Mouse (Mus musculus): ENCODE data around the gene Fmnl2.
A peak's percentile ranks its signal among the peaks of the same experiment; 100 is the strongest.

The Fmnl2 gene

GRCm38 (mm10) chr2:52857611-52858528 is at the start of gene Fmnl2:
TSS of gene Fmnl2 (plus strand) at chr2:52857860.
- peak in 1 of 2 experiments; percentile 56 for DNase-seq (ENCODE audit: low spot score in 2 of 2)

- DNase-seq (ENCODE audit: low spot score in 2 of 2) = no peak
Observed at GRCm38 (mm10) chr2:52809988-52810387, 47.7 kb upstream of the Fmnl2 start.

GRCm38 (mm10) chr2:52811691-52812090 is 46.0 kb upstream of the Fmnl2 start:
- DNase-seq (ENCODE audit: low spot score in 2 of 2) = no peak

- DNase-seq (ENCODE audit: low spot score in 2 of 2) = peak in 1 of 2 experiments; percentile 10
Observed at GRCm38 (mm10) chr2:52817341-52817740, 40.3 kb upstream of the Fmnl2 start.

- DNase-seq (ENCODE audit: low spot score in 2 of 2) = peak in 1 of 2 experiments; percentile 25
Observed at GRCm38 (mm10) chr2:52818944-52819343, 38.7 kb upstream of the Fmnl2 start.

GRCm38 (mm10) chr2:52822214-52822613 is 35.4 kb upstream of the Fmnl2 start:
- DNase-seq (ENCODE audit: low spot score in 2 of 2) = no peak

- DNase-seq (ENCODE audit: low spot score in 2 of 2) = no peak
Observed at GRCm38 (mm10) chr2:52828077-52828476, 29.6 kb upstream of the Fmnl2 start.

- no peak for DNase-seq (ENCODE audit: low spot score in 2 of 2)
Observed at GRCm38 (mm10) chr2:52830513-52830912, 27.1 kb upstream of the Fmnl2 start.

- no peak for DNase-seq (ENCODE audit: low spot score in 2 of 2)
Observed at GRCm38 (mm10) chr2:52831585-52831984, 26.1 kb upstream of the Fmnl2 start.

GRCm38 (mm10) chr2:52835726-52836125 is 21.9 kb upstream of the Fmnl2 start:
- no peak for DNase-seq (ENCODE audit: low spot score in 2 of 2)

- no peak for DNase-seq (ENCODE audit: low spot score in 2 of 2)
Observed at GRCm38 (mm10) chr2:52839074-52839473, 18.6 kb upstream of the Fmnl2 start.

- no peak for DNase-seq (ENCODE audit: low spot score in 2 of 2)
Observed at GRCm38 (mm10) chr2:52839868-52840267, 17.8 kb upstream of the Fmnl2 start.

- no peak for DNase-seq (ENCODE audit: low spot score in 2 of 2)
Observed at GRCm38 (mm10) chr2:52843861-52844260, 13.8 kb upstream of the Fmnl2 start.

GRCm38 (mm10) chr2:52844936-52845752 is 12.5 kb upstream of the Fmnl2 start:
- no peak for DNase-seq (ENCODE audit: low spot score in 2 of 2)

GRCm38 (mm10) chr2:52846506-52846905 is 11.2 kb upstream of the Fmnl2 start:
- no peak for DNase-seq (ENCODE audit: low spot score in 2 of 2)

GRCm38 (mm10) chr2:52849092-52849491 is 8.6 kb upstream of the Fmnl2 start:
- no peak for DNase-seq (ENCODE audit: low spot score in 2 of 2)

GRCm38 (mm10) chr2:52858529-52859465 is 1.1 kb downstream of the Fmnl2 start:
- DNase-seq (ENCODE audit: low spot score in 2 of 2) = peak in 1 of 2 experiments; percentile 27

GRCm38 (mm10) chr2:52859466-52859840 is 1.8 kb downstream of the Fmnl2 start:
- peak in 1 of 2 experiments; percentile 10 for DNase-seq (ENCODE audit: low spot score in 2 of 2)

GRCm38 (mm10) chr2:52860111-52860775 is 2.6 kb downstream of the Fmnl2 start:
- no peak for DNase-seq (ENCODE audit: low spot score in 2 of 2)

GRCm38 (mm10) chr2:52862046-52862759 is 4.5 kb downstream of the Fmnl2 start:
- DNase-seq (ENCODE audit: low spot score in 2 of 2) = no peak
